Mouse (Mus musculus): ENCODE data around the gene Dusp2.

- no peak for TF ChIP-seq CTCF (IDR thresholded peaks at IDR 0.05; ENCODE audit: borderline replicate concordance, control insufficient read depth, extremely low read depth, insufficient read depth, low read length, poor library complexity)
- TF ChIP-seq POLR2A (IDR thresholded peaks at IDR 0.05; ENCODE audit: control insufficient read depth, extremely low read depth, insufficient read depth, low read length, poor library complexity), result no peak
These were observed 36.1 kb downstream of the Dusp2 start for GRCm38 (mm10) chr2:127372082-127372481.

All from thymus, adult 2 months (tissue).